Mouse (Mus musculus) embryonic facial prominence, embryonic 10.5 days (tissue): ENCODE measurements around the gene Gcnt7. TPM values are rescaled to one million over a fixed set of nuclear protein-coding genes. Genes with fewer than 3 reads are reported as not detected.

Experiments
- DNase-seq: peaks from one replicate; pipeline ENCODE4 v3.0.0-alpha.2; 2017; ENCODE audit warnings: low spot score
- H3K27ac ChIP-seq: fragments of 300-500 bp; sonication (generic); replicated peaks from 2 replicates; pipeline ENCODE4 v1.5.1; 2016; ENCODE audit warnings: mild to moderate bottlenecking
- H3K27me3 ChIP-seq: fragments of 300-500 bp; sonication (generic); replicated peaks from 2 replicates; pipeline ENCODE4 v1.6.1; 2016; ENCODE audit warnings: low read depth, mild to moderate bottlenecking; ENCODE audit not compliant: poor library complexity, severe bottlenecking
- H3K36me3 ChIP-seq: fragments of 300-500 bp; sonication (generic); replicated peaks from 2 replicates; pipeline ENCODE4 v1.6.1; 2016; ENCODE audit warnings: mild to moderate bottlenecking, moderate library complexity
- H3K4me1 ChIP-seq: fragments of 300-500 bp; sonication (generic); 2 replicates; pipeline ENCODE4 v1.6.1; 2016
- H3K4me3 ChIP-seq: fragments of 300-500 bp; sonication (generic); 2 replicates; pipeline ENCODE4 v1.5.1; 2016; ENCODE audit warnings: mild to moderate bottlenecking, moderate library complexity
- H3K9me3 ChIP-seq: fragments of 300-500 bp; sonication (generic); 2 replicates; pipeline ENCODE4 v1.6.1; 2016; ENCODE audit warnings: mild to moderate bottlenecking
- WGBS: fragments of 180-500 bp; shearing (Covaris S2); methylation state at CpG from one replicate; pipeline ENCODE4 v1.1.7; 2016; 5-methylcytosine and 5-hydroxymethylcytosine counted together
- polyA plus RNA-seq: library from polyadenylated mRNA; unstranded; fragments of >200 nt; fragmentation: Nextera tagmentation; extraction: Ambion mirVana; gene quantifications from 2 replicates; pipeline ENCODE4 v1.2.1, GENCODE M21; 2016

Gene Gcnt7
- polyA plus RNA-seq, 1 experiment from 2014 or later = 1.6 TPM

GRCm38 (mm10) chr2:172448329-172448728 is 10.1 kb downstream of the Gcnt7 start:
- Histone ChIP-seq H3K27me3 (no peaks in the 10 kb centered on the region), H3K36me3 (peaks cover 89% of the 10 kb centered on the region), H3K27ac (no peak overlapping the region), H3K9me3 (no peaks in the 10 kb centered on the region), H3K4me1 (no peaks in the 10 kb centered on the region), H3K4me3 (no peak overlapping the region)
- no peak for DNase-seq
- WGBS = 93% methylated on average over 4 of the region's 4 CpGs

- 90% methylated on average over 6 of the region's 6 CpGs for whole genome bisulfite sequencing
- Histone ChIP-seq H3K4me1 (no peaks in the 10 kb centered on the region), H3K4me3 (no peak overlapping the region), H3K27ac (no peak overlapping the region), H3K9me3 (no peaks in the 10 kb centered on the region), H3K36me3 (peaks cover 79% of the 10 kb centered on the region), H3K27me3 (no peaks in the 10 kb centered on the region)
- DNase-seq = no peak
These were observed 11.1 kb downstream of the Gcnt7 start for GRCm38 (mm10) chr2:172447317-172447716.

GRCm38 (mm10) chr2:172445617-172446016 is 12.8 kb downstream of the Gcnt7 start:
- H3K4me1 ChIP-seq = peaks cover 12% of the 10 kb centered on the region
- H3K36me3 ChIP-seq = peaks cover 65% of the 10 kb centered on the region
- no peaks in the 10 kb centered on the region for H3K9me3 ChIP-seq
- H3K27ac ChIP-seq = no peak overlapping the region
- H3K27me3 ChIP-seq = no peaks in the 10 kb centered on the region
- DNase-seq = no peak
- no peak overlapping the region for H3K4me3 ChIP-seq
- WGBS = 91% methylated on average over 4 of the region's 4 CpGs

GRCm38 (mm10) chr2:172441176-172441575 is 17.2 kb downstream of the Gcnt7 start:
- peak overlapping the region; percentile 53; the same call in 1 of the 2 replicates for H3K27ac ChIP-seq
- H3K9me3 ChIP-seq = no peaks in the 10 kb centered on the region
- H3K4me3 ChIP-seq = peak overlapping the region; percentile 71
- 32% methylated on average over 6 of the region's 6 CpGs for WGBS
- H3K36me3 ChIP-seq = peaks cover 20% of the 10 kb centered on the region
- no peaks in the 10 kb centered on the region for H3K27me3 ChIP-seq
- H3K4me1 ChIP-seq = peaks cover 19% of the 10 kb centered on the region
- no peak for DNase-seq

GRCm38 (mm10) chr2:172440640-172441005 is 17.8 kb downstream of the Gcnt7 start:
- Histone ChIP-seq H3K27me3 (no peaks in the 10 kb centered on the region), H3K9me3 (no peaks in the 10 kb centered on the region), H3K27ac (peak overlapping the region; percentile 53), H3K4me3 (peak overlapping the region; percentile 71), H3K36me3 (peaks cover 15% of the 10 kb centered on the region), H3K4me1 (peaks cover 19% of the 10 kb centered on the region)
- under 1% methylated on average over 21 of the region's 21 CpGs for WGBS
- DNase-seq = no peak

- 2% methylated on average over 35 of the region's 35 CpGs for WGBS
- no peaks in the 10 kb centered on the region for H3K9me3 ChIP-seq
- peak within 1 kb of the TSS; percentile 53 for H3K27ac ChIP-seq
- H3K4me3 ChIP-seq = peak within 1 kb of the TSS; percentile 71
- H3K4me1 ChIP-seq = peaks cover 19% of the 10 kb centered on the region
- H3K36me3 ChIP-seq = peaks cover 9% of the 10 kb centered on the region
- no peaks in the 10 kb centered on the region for H3K27me3 ChIP-seq
- peak; percentile 99 for DNase-seq
These were observed 18.4 kb downstream of the Gcnt7 start, which contains the start of gene Rtf2 for GRCm38 (mm10) chr2:172439843-172440639. Gene Rtf2 (plus strand): TSS chr2:172440556.

- H3K4me1 ChIP-seq = peaks cover 19% of the 10 kb centered on the region
- H3K4me3 ChIP-seq = no peak overlapping the region
- DNase-seq = no peak
- no peak overlapping the region for H3K27ac ChIP-seq
- WGBS = 71% methylated on average over 16 of the region's 16 CpGs
- no peaks in the 10 kb centered on the region for H3K9me3 ChIP-seq
- H3K27me3 ChIP-seq = no peaks in the 10 kb centered on the region
- H3K36me3 ChIP-seq = no peaks in the 10 kb centered on the region
These were observed 20.9 kb downstream of the Gcnt7 start for GRCm38 (mm10) chr2:172437371-172437952.

- Histone ChIP-seq H3K27me3 (no peaks in the 10 kb centered on the region), H3K9me3 (no peaks in the 10 kb centered on the region), H3K36me3 (no peaks in the 10 kb centered on the region), H3K4me3 (no peak overlapping the region), H3K27ac (no peak overlapping the region), H3K4me1 (no peaks in the 10 kb centered on the region)
- DNase-seq = no peak
- WGBS = 62% methylated on average over 5 of the region's 5 CpGs
These were observed 24.6 kb downstream of the Gcnt7 start for GRCm38 (mm10) chr2:172433746-172434145.

- Histone ChIP-seq H3K27me3 (no peaks in the 10 kb centered on the region), H3K4me3 (no peak overlapping the region), H3K9me3 (no peaks in the 10 kb centered on the region), H3K4me1 (no peaks in the 10 kb centered on the region), H3K36me3 (no peaks in the 10 kb centered on the region), H3K27ac (no peak overlapping the region)
- WGBS = 83% methylated on average over 1 of the region's 1 CpGs
- DNase-seq = no peak
These were observed 27.8 kb downstream of the Gcnt7 start for GRCm38 (mm10) chr2:172430609-172431008.

GRCm38 (mm10) chr2:172418208-172418607 is 40.2 kb downstream of the Gcnt7 start:
- H3K9me3 ChIP-seq = no peaks in the 10 kb centered on the region
- no peaks in the 10 kb centered on the region for H3K27me3 ChIP-seq
- peaks cover 8% of the 10 kb centered on the region for H3K4me1 ChIP-seq
- no peak overlapping the region for H3K27ac ChIP-seq
- DNase-seq = no peak
- no peaks in the 10 kb centered on the region for H3K36me3 ChIP-seq
- WGBS = 87% methylated on average over 5 of the region's 5 CpGs
- no peak overlapping the region for H3K4me3 ChIP-seq

- no peak for DNase-seq
- no peak overlapping the region for H3K4me3 ChIP-seq
- H3K4me1 ChIP-seq = peaks cover 22% of the 10 kb centered on the region
- no peaks in the 10 kb centered on the region for H3K36me3 ChIP-seq
- 86% methylated on average over 5 of the region's 5 CpGs for WGBS
- no peaks in the 10 kb centered on the region for H3K27me3 ChIP-seq
- no peaks in the 10 kb centered on the region for H3K9me3 ChIP-seq
- no peak overlapping the region for H3K27ac ChIP-seq
These were observed 41.5 kb downstream of the Gcnt7 start for GRCm38 (mm10) chr2:172416876-172417275.

GRCm38 (mm10) chr2:172416218-172416617 is 42.2 kb downstream of the Gcnt7 start:
- H3K9me3 ChIP-seq = no peaks in the 10 kb centered on the region

GRCm38 (mm10) chr2:172413894-172414293 is 44.5 kb downstream of the Gcnt7 start:
- no peaks in the 10 kb centered on the region for H3K27me3 ChIP-seq
- no peak for DNase-seq
- no peak overlapping the region for H3K4me3 ChIP-seq
- WGBS = 55% methylated on average over 5 of the region's 5 CpGs
- peaks cover 26% of the 10 kb centered on the region for H3K4me1 ChIP-seq
- H3K9me3 ChIP-seq = no peaks in the 10 kb centered on the region
- H3K36me3 ChIP-seq = no peaks in the 10 kb centered on the region
- 0 out of 2 replicates have a peak overlapping the region, but pooled peaks have one; percentile 54 for H3K27ac ChIP-seq

More at GRCm38 (mm10) chr2:172416218-172416617, 42.2 kb downstream of the Gcnt7 start:
- H3K4me3 ChIP-seq = no peak overlapping the region
- 64% methylated on average over 12 of the region's 12 CpGs for WGBS
- H3K4me1 ChIP-seq = peaks cover 24% of the 10 kb centered on the region
- DNase-seq = no peak
- no peak overlapping the region for H3K27ac ChIP-seq
- no peaks in the 10 kb centered on the region for H3K27me3 ChIP-seq
- no peaks in the 10 kb centered on the region for H3K36me3 ChIP-seq
